Mouse (Mus musculus) ovary, postnatal 36 days (tissue): ENCODE measurements around the gene Cep55.

ENCODE experiments used
- DNase-seq: peaks from one replicate; pipeline ENCODE4 v3.0.0; 2022; ENCODE audit warnings: low spot score, mixed read lengths

Cep55 gene

GRCm38 (mm10) chr19:38096858-38097758 is 42.3 kb downstream of the Cep55 start, which contains the start of gene Ffar4:
TSS of gene Ffar4 (plus strand) at chr19:38097071.
- DNase-seq = peak; percentile 21

- no peak for DNase-seq
Measured at GRCm38 (mm10) chr19:38107871-38108270, 53.1 kb downstream of the Cep55 start.

- no peak for DNase-seq
Measured at GRCm38 (mm10) chr19:38109506-38110242, 54.9 kb downstream of the Cep55 start.

- DNase-seq = no peak
Measured at GRCm38 (mm10) chr19:38111056-38111455, 56.2 kb downstream of the Cep55 start.

- DNase-seq = no peak
Measured at GRCm38 (mm10) chr19:38112575-38112974, 57.8 kb downstream of the Cep55 start.

- DNase-seq = no peak
Measured at GRCm38 (mm10) chr19:38114834-38115491, 60.2 kb downstream of the Cep55 start.

GRCm38 (mm10) chr19:38120123-38120760 is 65.4 kb downstream of the Cep55 start:
- DNase-seq = no peak

GRCm38 (mm10) chr19:38123921-38124320 is 69.1 kb downstream of the Cep55 start:
- no peak for DNase-seq
